Mouse (Mus musculus): ENCODE measurements around the gene Mus81. TPM values are rescaled to one million over a fixed set of nuclear protein-coding genes. Genes with fewer than 3 reads are reported as not detected.

The Mus81 gene
- total RNA-seq, 2 experiments from 2014 or later, result 28.3 to 28.4 TPM

DNA sequence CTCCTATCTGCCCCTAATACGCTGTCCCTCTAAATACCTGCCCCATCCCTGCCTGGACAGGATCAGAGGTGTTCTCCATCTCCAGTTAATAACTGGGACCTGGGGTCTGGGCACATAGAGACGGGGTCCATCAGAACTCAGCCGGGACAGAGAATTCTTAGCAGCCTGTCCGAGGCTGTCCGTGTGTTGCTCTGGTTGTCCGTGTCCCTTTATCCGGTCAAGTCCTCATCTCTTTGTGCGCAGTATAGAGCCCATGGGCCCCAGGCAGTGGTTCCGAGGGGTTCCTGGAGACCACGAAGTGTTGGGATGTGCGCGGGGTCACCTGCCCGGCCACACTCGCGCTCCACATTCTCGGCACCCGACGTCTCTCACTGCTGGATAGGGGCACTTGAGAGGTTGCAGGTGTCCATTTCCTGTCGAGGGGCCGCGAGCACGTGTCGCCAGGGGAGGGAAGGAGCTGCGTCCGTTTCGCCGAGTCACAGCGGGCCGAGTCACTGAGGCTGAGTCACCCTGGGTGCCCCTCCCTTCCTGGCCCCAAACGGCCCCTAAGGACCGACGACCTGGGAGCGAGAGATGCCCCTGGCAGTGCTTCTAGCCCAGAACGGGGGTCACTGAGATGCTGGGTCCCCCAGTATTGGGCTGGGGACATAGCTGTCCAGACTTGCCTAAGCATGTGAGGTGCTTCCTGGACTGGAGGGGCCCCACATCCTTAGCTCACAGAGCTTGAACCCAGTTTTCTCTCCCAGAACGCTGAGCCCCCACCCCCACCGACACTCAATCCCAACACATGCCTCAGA lies 39.6 kb downstream of the Mus81 start:
- DNase-seq (ENCODE audit: low spot score in 2 of 2), result no peak

DNA sequence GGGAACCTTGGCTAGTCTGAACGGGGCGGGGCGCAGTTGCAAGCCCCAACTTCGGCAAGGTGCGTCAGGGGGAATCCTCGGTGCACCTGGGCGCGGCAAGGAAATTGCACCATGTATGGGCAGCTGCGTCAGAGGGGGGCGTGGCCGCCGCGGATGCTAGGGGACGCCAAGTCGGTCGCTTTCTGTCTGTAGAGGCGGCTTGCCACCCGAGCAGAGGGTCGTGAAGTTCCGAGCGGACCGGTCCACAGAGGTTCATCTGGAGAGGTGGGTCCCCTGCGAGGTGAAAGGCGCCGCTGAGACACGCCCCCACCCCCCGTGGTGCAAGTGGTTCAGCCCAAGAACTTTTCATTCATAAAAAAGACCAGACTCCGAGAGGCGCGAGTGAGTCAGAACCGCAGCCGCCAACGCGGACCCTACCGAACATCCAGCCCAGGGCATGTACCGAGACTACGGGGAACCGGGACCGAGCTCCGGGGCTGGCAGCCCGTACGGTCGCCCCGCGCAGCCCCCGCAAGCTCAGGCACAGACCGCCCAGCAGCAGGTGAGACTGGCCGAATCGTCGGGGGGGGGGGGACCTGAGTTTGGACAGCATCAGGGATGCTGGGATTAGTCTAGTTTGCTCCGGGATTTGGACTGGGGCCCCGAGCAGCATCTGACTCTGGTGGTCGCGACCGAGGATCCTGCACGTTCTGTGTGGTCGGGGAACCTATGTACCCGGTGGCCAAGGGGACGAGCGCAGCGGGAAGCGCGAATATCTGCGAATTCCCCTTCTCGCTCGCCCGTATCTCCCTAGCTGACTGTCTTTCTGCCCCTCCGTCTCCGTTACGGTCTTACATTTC lies 40.5 kb downstream of the Mus81 start, which contains the start of gene Fosl1:
TSS of gene Fosl1 (plus strand) at position 33 of the 839 bp plus-strand sequence.
- peak in 1 of 2 experiments; percentile 67 for DNase-seq (ENCODE audit: low spot score in 2 of 2)

DNA sequence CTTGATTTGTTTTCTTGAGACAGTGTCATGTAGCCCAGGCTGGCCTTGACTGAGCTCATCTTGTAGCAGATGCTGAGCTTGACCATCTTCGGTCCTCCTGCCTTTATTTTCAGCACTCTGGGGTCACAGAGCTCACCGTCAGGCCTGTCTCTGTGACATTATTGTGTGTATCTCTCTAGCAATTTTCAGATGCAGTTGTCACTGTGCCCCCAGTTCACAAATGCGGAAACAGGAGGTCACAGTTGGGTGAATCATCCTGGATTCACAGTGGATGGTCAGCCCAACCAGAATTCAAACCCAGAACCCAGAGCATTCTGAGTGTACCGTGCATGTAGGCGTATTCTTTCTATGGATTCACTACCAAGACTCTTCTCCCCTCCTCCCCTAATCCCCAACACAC lies 42.5 kb downstream of the Mus81 start:
- no peak for DNase-seq (ENCODE audit: low spot score in 2 of 2)

DNA sequence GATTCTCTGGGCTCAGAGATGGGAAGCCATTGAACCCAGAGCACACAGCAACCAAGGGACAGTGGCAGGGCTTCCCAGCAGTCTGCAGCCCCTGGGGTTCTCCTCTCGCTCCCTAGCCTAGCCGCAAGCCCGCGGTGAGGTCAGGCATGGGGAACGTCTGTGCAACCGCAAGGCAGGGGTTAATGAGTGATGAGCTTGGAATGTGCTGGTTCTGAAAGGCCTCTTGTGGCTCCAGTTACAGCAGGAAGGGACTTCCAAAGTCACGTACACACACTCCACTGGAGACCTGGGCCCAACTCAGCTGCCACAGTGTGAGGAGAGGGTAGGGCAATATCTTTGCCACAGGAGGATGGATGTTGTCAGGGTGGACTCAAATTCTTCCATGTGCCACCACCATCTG lies 43.2 kb downstream of the Mus81 start:
- no peak for DNase-seq (ENCODE audit: low spot score in 2 of 2)

GRCm38 (mm10) chr19:5444371-5444908 lies 43.8 kb downstream of the Mus81 start:
- DNase-seq (ENCODE audit: low spot score in 2 of 2), result no peak

- DNase-seq (ENCODE audit: low spot score in 2 of 2), result no peak
These were observed 54.3 kb downstream of the Mus81 start for GRCm38 (mm10) chr19:5433951-5434350.

DNA sequence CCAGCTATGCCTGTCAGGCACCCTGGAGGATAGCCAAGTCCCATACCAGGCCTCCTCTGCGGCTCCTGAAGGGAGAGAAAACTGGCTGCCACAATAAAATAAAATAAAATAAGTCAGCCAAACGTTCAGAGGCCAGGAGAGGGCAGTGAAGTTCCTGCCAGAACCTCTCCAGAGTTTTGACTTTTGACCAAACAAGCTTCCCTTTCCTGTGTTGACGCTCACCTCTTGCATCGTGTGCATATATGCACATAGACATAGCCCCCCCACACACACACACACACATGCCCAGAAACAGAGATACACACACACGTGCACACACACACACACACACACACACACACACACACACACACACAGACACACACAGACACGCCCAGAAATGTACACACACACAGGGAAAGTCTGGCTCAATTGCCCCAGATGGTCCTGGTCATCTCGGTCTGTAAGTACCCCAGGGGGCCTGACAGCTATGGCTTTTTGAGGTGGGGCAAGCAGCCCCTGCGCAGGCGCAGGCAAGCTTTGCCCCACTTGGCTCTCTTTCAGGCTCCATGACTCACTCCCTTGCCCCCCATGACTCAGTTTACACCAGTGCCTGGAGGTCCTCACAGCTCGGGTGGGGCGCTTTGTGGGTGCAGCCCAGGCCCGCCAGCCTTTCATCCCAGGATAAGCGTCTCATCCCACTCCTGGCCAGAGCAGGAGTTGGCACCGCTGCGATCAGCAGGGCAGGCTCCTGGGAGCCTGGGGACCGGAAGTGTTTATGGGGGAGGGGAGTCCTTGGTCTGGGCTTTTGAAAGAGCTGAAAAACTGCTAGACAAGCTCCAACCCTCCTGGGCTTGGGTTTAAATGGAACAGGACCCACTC lies 55.0 kb downstream of the Mus81 start:
- DNase-seq (ENCODE audit: low spot score in 2 of 2), result no peak

Other genes with a start within 250 kb of the Mus81 start
- gene Pacs1, start 215.3 kb downstream of the Mus81 start, total RNA-seq (2021), result 10 to 100 TPM; 52.1 to 52.5 TPM
- gene Sf3b2, start 192.9 kb downstream of the Mus81 start, total RNA-seq (2021), result 100 to 1,000 TPM; 215 to 219 TPM
- 100 to 1,000 TPM; 102 to 107 TPM for gene Gal3st3, start 190.1 kb downstream of the Mus81 start, total RNA-seq (2021)
- not detected for gene Catsper1, start 152.7 kb downstream of the Mus81 start, total RNA-seq (2021)
- gene Cst6, start 138.8 kb downstream of the Mus81 start, total RNA-seq (2021), result 10 to 100 TPM in 1 of 2 experiments, 1 to 10 TPM in 1; 8.6 to 10.4 TPM
- 10 to 100 TPM; 20.2 to 22.0 TPM for gene Eif1ad, start 121.7 kb downstream of the Mus81 start, total RNA-seq (2021)
- 10 to 100 TPM; 80.7 to 87.6 TPM for gene Banf1, start 121.2 kb downstream of the Mus81 start, total RNA-seq (2021)
- gene Sart1, start 99.7 kb downstream of the Mus81 start, total RNA-seq (2021), result 100 to 1,000 TPM in 1 of 2 experiments, 10 to 100 TPM in 1; 96.9 to 117 TPM
- under 1 TPM; 0.30 TPM for gene Tsga10ip, start 85.9 kb downstream of the Mus81 start, total RNA-seq (2021)
- gene Drap1, start 63.4 kb downstream of the Mus81 start, total RNA-seq (2021), result 100 to 1,000 TPM; 347 to 383 TPM
- gene AI837181, start 63.3 kb downstream of the Mus81 start, total RNA-seq (2021), result 10 to 100 TPM; 74.7 to 75.3 TPM
- not detected for gene Fosl1, start 40.9 kb downstream of the Mus81 start, total RNA-seq (2021)
- 10 to 100 TPM; 36.5 to 37.0 TPM for gene Ccdc85b, start 30.5 kb downstream of the Mus81 start, total RNA-seq (2021)
- gene Fibp, start 27.8 kb downstream of the Mus81 start, total RNA-seq (2021), result 10 to 100 TPM; 95.7 to 97.4 TPM
- gene Ctsw, start 19.9 kb downstream of the Mus81 start, total RNA-seq (2021), result not detected
- 10 to 100 TPM; 11.6 to 13.1 TPM for gene Efemp2, start 14.4 kb downstream of the Mus81 start, total RNA-seq (2021)
- 1,000 to 10,000 TPM; 1,259 to 1,272 TPM for gene Cfl1, start 2.1 kb upstream of the Mus81 start, total RNA-seq (2021)
- 1 to 10 TPM; 4.3 to 6.4 TPM for gene 1700020D05Rik, start 15.4 kb upstream of the Mus81 start, total RNA-seq (2021)
- 10 to 100 TPM; 79.9 to 85.2 TPM for gene Snx32, start 22.1 kb upstream of the Mus81 start, total RNA-seq (2021)
- gene Ovol1, start 72.2 kb upstream of the Mus81 start, total RNA-seq (2021), result not detected
- gene Ap5b1, start 79.6 kb upstream of the Mus81 start, total RNA-seq (2021), result 1 to 10 TPM; 6.4 to 6.5 TPM
- 10 to 100 TPM; 72.0 to 79.8 TPM for gene Rnaseh2c, start 113.5 kb upstream of the Mus81 start, total RNA-seq (2021)
- 10 to 100 TPM; 78.7 to 86.3 TPM for gene Kat5, start 121.8 kb upstream of the Mus81 start, total RNA-seq (2021)
- gene Rela, start 149.1 kb upstream of the Mus81 start, total RNA-seq (2021), result 10 to 100 TPM; 16.2 to 21.1 TPM
- 10 to 100 TPM; 16.5 to 17.3 TPM for gene Sipa1, start 175.3 kb upstream of the Mus81 start, total RNA-seq (2021)
- gene Map3k11, start 200.3 kb upstream of the Mus81 start, total RNA-seq (2021), result 10 to 100 TPM; 17.6 to 18.1 TPM
- gene Pcnx3, start 200.5 kb upstream of the Mus81 start, total RNA-seq (2021), result 10 to 100 TPM; 58.3 to 68.6 TPM
- not detected for gene Kcnk7, start 216.0 kb upstream of the Mus81 start, total RNA-seq (2021)
- 10 to 100 TPM; 13.9 to 17.2 TPM for gene Ehbp1l1, start 237.9 kb upstream of the Mus81 start, total RNA-seq (2021)
- gene Fam89b, start 241.3 kb upstream of the Mus81 start, total RNA-seq (2021), result 10 to 100 TPM; 28.5 to 28.6 TPM